Comparison of ENCODE assay signal across 24 mouse cellular contexts in the genomic region with DNA sequence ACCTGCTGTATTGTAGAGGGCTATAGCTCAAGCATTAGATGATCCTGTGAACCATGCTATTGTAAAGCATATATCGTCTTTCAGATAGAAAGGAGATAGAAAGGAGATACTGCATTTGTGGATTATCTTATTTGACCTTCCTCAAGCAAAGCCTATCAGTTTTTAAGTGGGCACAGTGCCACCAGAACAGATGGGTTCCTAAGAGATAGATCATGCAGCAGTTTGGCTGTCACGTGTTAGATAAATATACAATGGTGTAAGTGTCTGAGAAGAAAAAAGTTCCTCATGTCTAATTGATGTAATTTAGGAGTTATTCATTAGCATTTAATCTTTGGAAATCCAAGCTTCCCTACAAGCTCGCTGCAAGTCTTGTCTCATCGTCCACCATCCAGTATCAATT.
"Had no signal": no experiment of that assay in that cellular context is flagged by ENCODE, and none has a peak within 500 bp of the region (broad histone marks: within the 10 kb centered on the region; RNA-seq: fewer than 3 reads in every experiment).

No protein-coding gene starts in this region.

- H3K4me1 ChIP-seq: limb, embryonic 10.5 days; limb, embryonic 13.5 days; liver, embryonic 12.5 days; liver, embryonic 15.5 days; lung, embryonic 15.5 days; megakaryocyte, embryonic 14.5 days; neural tube, embryonic 12.5 days; neural tube, embryonic 15.5 days had no signal

- H3K4me2 ChIP-seq: limb, embryonic 13.5 days; liver, embryonic 12.5 days; liver, embryonic 15.5 days; lung, embryonic 15.5 days; midbrain, embryonic 11.5 days; neural tube, embryonic 12.5 days; neural tube, embryonic 15.5 days had no signal

- H3K27me3 ChIP-seq: limb, embryonic 13.5 days; liver, embryonic 12.5 days; liver, embryonic 15.5 days; lung, embryonic 15.5 days; megakaryocyte, embryonic 14.5 days; neural tube, embryonic 12.5 days; neural tube, embryonic 15.5 days had no signal

- DNase-seq: kidney, postnatal 25 days; layer of hippocampus, adult 9-11 months; liver; lung, adult 18-20 months; lung, postnatal 10 days; lung, postnatal 36 days; midbrain, embryonic 14.5 days; right cerebral cortex, postnatal 14 days; right cerebral cortex, postnatal 4 days; thymus, adult 2 months; thymus, postnatal 14 days; thymus, postnatal 4 days had no signal

- H3K27ac ChIP-seq: kidney, postnatal 0 days; layer of hippocampus, adult 2 months; limb, embryonic 10.5 days; limb, embryonic 13.5 days; liver, embryonic 12.5 days; liver, embryonic 15.5 days; lung, embryonic 15.5 days; neural tube, embryonic 12.5 days; neural tube, embryonic 15.5 days; stomach, postnatal 0 days had no signal

- H3K9ac ChIP-seq: limb, embryonic 13.5 days; liver, embryonic 12.5 days; liver, embryonic 15.5 days; lung, embryonic 15.5 days; neural tube, embryonic 12.5 days; neural tube, embryonic 15.5 days had no signal

- H3K36me3 ChIP-seq: limb, embryonic 10.5 days; limb, embryonic 13.5 days; liver, embryonic 12.5 days; liver, embryonic 15.5 days; lung, embryonic 15.5 days; neural tube, embryonic 12.5 days; neural tube, embryonic 15.5 days had no signal

- H3K4me3 ChIP-seq: layer of hippocampus, adult 2 months; limb, embryonic 10.5 days; limb, embryonic 13.5 days; liver, embryonic 12.5 days; liver, embryonic 15.5 days; lung, embryonic 15.5 days; megakaryocyte, embryonic 14.5 days; neural tube, embryonic 12.5 days; neural tube, embryonic 15.5 days had no signal

- ATAC-seq: liver, embryonic 12.5 days had no signal

- H3K9me3 ChIP-seq: limb, embryonic 10.5 days; limb, embryonic 13.5 days; liver, embryonic 12.5 days; liver, embryonic 15.5 days; lung, embryonic 15.5 days; neural tube, embryonic 12.5 days; neural tube, embryonic 15.5 days had no signal
